Mouse (Mus musculus): ENCODE results near the gene Prr5l.

- TF ChIP-seq POLR2A (IDR thresholded peaks at IDR 0.05; ENCODE audit: insufficient read length, low read depth) = no peak
- TF ChIP-seq TCF12 (IDR thresholded peaks at IDR 0.05; ENCODE audit: insufficient read depth, poor library complexity, severe bottlenecking) = no peak
- no peak for TF ChIP-seq USF1 (IDR thresholded peaks at IDR 0.05; ENCODE audit: low read depth)
- TF ChIP-seq MAX (IDR thresholded peaks at IDR 0.05; ENCODE audit: low read depth) = no peak
Measured at GRCm38 (mm10) chr2:101722370-101723332, 160.2 kb downstream of the Prr5l start.
